Mouse (Mus musculus) lung, postnatal 10 days (tissue): ENCODE results near the gene Sik1.

Experiments
- DNase-seq: peaks from one replicate; pipeline ENCODE4 v3.0.0; 2021

Gene Sik1

DNA sequence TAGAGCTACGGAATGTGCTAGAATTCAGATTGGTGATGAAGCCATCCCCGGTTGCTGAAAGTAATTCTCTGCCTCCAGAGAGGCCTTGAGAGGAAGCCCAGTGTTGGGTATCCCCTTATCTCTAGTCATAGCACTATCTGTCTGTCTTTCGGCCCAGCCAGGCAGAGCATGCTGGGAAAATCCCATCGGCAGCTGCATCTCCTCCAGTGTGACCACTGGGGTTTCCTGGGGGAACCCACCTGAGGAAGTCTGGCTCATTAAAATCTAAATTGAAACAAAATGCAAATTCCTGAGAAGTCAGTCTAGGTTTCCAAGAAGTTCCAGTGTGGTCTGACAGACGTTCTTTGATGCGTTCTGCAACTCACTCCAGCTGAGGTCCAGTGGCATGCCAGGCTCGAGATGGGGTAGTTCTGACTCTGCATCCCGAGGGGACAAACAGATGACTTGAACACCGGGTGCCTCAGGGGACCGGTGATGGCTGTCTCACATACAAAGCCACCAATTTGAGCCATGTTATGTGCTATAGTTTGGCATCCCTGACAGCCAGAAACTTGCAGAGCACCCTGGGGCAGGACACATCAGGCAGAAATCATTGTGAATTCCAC lies 19.8 kb upstream of the Sik1 start:
- no peak for DNase-seq

DNA sequence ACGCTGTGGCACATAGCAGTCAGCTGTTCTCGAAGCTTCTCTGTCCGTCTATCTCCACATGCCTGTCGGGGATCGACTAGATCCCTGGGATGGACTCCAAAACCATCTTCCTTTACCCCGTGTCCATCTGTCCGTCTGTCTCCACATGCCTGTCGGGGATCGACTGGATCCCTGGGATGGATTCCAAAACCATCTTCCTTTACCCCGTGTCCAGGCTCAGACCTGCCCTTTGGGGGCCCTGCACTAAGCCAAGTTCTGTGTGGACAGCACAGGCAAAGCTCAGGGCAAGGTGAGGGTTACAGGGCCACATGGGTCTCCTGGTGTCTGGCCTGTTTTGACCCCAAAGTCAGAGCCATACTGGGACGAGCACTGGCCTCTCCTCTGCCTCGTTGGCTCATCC lies 19.1 kb upstream of the Sik1 start:
- no peak for DNase-seq

DNA sequence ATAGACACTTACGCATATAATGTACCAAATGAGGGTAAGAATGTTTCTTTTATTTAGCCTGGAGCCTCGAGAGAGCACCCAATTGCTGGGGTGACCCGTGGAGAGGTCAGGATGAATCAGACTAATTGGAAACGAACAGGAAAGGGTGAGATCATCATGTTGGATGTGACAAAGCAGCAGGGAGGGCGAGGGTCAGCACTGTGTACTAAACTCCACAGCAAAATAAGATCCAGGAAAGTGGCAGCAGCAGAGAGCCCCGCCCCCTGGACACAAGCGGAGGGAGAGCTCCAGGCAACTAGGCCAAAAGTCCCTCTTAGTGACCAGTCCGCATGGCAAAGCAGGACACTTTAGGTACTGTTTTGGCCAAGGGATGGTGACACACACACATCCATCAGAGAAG lies 18.4 kb upstream of the Sik1 start:
- DNase-seq = peak; percentile 88

DNA sequence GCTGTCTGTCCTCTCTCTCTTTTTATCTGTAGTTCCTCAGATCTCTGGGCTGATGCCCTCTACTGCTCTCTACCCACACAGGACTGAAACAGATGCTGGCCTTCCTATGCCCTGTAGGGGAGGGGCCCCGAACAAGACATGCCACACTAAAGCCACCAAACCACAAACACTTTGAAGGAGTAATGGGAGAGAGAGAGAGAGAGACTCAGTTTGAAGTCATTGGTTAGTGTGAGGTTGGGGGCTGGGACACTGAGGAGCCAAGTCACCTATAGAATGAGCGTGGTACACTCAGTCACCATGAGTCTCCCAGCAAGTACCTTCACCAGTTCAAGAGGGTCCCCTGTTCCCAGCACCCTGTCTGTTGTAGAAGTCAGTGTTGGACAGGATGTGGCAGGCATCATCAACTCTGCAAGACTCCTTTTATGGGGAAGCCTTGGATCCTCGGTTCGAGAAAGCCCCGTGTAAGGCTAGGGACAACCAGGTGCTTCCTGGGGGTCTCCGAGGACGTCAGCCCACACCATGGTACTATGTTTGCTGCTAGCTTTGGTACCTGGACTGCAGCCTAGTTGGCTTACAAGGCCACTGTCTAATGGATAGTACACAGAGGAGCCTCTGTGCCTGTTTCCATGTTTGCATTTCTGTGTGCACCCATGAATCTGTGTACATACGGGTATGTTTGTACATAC lies 17.7 kb upstream of the Sik1 start:
- no peak for DNase-seq

DNA sequence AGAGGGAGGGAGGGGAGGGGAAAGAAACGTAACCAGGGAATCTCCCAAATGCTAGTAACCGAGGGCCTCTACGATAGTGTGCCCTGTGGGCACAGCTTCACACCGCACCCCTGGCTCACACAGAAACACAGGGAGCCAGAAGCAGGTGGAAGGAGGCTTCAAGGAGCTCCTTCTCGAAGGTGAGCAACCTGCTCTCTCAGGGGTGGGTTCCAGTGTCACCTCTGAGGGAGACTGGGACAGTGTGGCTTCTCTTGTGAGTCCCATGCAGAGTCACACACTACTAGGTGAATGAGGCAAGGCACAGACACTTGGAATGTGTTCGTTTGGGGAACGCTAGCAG lies 17.2 kb upstream of the Sik1 start:
- no peak for DNase-seq

DNA sequence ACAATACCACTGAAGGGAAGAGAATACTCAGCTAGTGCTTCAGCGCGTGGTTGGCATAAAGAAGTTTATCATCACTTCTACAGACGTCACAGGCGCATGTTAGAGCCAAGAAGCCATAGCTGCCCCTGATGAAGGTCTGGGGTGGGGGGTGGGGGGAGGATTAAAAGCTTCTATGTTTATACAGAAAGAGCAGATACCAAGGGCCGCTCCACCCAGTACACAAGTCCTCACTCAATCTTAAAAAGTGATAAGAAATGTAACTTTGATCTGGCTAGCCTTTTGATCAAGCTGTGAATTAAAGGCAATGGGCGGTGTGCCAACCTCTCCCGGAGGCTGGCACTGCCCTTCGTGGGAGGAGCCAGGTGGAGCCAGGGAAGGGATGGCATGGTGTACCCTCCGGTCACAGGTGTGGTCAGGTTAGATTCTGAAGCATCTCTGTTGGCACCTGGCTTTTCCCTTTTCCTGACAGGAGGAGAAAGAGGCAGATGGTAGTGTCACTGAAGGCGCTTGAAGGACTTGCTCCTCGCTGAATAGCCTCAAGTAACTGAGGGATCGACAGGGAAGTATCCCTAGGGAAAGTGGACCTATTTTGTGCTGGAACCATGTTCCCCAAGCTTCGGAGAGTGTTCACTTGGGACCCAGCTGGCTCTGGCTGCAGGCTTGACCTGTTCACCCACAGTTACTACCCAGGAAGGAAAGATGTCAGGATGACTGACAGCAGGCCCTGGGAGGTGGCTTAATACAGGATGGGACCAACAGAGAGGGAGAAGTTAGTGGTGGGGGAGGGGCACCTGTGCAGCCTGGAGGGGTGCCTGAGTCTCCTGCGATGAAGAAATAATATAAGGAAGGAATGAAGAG lies 16.6 kb upstream of the Sik1 start:
- no peak for DNase-seq

DNA sequence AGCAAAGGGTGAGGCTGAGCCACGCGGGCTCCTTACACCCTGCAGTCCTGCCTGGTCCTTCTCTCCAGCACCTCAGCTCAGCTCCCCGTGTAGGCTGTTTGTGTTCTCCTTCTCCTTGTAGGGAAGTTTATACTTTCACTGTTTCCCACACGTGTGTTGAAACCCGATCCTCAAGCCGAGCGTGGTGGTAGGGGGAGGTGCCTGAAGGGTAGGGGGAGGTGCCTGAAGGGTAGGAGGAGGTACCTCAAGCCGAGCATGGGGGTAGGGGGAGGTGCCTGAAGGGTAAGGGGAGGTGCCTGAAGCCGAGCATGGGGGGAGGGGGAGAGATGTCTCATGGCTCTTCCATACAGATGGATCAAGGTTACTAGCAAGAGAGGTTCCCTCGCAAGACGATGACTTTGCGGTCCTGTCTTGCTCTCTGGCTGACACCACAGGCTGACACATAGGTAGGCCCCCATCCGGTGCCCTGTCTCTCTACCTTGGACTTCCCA lies 15.4 kb upstream of the Sik1 start:
- DNase-seq = no peak

DNA sequence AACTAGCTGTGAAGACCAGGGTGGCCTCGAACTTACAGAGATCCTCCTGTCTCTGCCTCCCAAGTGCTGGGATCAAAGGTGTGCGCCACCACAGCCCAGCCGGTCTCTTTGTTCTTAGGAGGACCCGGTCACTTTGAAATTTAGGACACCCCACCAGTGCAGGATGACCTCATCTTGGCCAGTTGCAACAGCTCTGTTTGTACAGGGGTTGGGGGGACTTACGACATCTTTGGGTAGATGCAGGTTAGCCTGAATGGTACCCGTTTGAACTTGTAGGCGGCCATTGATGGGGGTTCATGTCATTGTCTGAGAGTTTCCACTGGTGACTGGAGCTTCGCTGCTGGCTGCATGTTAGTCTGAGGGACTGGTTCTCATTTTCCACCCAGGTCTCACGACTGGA lies 14.8 kb upstream of the Sik1 start:
- DNase-seq = no peak

DNA sequence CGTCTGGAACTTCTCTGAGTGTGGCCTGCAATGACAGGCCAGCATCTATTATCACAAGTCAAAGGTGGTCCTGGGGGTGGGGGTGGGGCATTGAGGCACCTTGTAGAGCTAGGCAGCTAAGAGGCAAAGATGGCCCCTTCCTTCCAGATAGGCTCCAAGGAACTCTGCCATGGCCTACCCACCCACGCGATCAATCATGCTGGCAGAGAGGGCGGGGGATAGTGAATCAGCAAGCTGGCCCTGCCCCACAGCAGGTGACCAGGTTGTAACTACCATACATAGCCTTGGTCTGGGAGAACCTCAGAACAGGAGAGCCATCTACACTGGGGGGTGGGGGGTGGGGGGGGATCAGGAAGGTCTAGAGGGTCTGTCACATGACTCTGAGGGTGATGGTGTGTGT lies 12.5 kb upstream of the Sik1 start:
- DNase-seq = no peak

DNA sequence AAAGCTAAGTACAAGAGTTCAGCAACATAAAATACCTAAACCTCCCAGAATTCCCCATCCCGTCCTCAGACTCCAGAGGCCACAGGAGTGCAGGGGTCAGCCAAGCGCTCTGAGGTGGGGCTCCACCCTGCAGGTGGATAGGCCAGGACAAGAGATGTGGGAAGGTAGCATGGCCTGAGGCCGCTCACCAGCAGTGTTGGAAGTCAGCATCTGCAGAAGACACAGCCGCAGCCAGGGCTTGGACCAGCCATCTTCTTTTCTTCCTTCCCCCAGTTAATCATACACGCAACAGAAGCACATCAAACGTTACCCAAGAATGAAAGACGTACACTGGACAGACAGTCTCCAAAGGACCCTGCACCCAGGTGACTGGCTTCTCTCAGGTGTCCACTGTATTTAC lies 11.5 kb upstream of the Sik1 start:
- no peak for DNase-seq

DNA sequence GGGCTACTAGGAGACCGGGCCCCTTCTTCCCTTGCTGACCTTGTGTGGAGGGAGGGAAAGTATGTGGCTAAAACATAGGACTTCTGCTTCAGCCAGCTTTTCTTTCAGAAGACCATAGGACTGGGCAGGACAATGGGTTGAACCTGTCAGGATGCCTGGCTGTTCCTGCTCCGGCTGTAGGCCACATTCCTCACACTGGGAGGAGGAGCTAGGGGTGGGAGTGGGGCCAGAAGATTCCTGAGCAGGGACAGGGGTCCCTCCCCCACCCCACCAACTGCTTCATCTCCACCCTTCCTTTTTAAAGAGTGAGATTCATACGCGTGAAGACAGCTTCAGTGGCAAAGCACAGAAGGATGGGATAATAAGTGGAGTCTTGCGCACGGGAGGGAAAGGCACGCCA lies 10.0 kb upstream of the Sik1 start:
- DNase-seq = no peak

DNA sequence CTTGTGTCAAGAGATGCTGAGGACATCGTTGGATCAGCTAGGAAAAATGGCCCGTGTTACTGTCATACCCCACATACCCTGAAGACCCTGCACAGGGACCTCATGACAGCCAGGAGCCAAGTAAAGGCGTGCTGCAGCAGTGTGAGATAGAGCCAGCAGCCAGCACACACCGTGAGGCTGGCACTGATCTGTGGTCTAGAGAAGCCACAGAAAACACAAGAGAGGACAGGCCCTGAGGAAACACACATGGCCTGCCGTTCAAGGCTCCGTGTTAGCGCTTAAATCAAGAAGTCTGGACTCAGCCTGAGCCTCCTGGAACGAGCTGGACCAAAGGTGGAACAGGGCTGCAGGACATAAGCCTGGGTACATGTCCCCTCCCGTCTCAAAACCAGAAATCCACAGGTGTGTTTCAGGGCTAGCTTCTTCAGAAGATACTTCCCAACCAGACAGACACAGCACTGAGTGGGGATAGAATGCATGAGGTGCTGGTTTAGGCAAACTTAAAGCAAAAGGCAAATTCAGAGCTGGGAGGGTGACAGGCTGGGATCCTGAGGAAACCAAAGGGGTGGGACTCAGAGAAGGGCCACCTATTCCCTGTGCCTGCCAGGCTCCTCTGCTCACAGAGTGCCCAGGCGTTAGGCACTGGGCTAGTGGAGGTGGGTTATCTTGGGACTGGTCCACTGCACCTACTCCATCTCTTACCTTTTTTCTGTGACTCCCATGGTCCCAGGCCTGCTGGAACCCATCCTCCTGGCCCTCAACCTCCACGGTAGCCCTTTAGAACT lies 9.3 kb upstream of the Sik1 start:
- no peak for DNase-seq

DNA sequence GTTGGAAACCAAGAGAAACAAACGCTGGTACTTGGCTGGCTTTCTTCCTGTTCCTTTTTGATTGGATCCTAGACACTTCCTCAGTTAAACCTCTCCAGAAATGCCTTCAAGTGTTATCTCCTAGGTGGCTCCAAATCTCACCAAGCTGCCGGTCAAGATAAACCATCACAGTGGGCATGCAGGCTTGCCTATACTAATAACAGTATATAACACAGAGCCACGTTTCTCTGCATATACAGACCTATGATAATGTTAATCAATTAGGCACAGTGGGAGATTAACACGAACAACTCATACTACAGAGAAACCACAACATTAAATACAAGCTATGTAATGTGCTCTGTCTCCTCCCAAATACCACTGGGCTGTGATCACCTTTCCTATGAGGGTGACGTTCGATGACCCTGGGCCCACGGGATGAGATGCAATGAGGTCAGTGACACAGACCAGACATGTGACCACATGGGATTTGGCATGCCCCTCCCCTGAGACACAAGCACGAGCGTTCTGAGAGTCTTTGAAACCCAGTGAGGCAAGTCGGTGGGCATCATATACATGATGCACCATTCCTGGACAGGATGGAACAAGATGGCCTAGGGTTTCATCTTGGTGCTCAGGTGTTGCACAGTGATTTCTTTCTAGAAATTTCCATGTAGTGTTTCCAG lies 7.7 kb upstream of the Sik1 start:
- DNase-seq = no peak

DNA sequence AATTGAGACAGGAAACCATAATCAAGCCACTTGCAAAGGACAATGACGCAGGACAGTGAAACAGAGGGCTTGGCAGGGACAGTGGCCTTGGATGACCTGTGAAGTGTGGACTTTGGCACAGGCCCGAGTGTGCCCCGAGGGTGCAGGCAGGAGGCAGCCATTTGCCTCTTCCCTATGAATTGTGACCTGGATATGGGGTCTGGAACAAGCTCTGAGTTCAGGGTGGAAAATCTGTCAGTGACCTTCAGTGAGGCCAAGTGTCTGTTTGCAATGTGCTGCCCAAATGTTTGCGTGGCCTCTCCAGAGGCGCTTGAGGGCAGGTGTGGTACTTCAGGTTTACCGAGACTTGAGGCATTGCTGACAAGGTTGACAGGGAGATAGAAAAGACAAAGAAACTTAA lies 6.5 kb upstream of the Sik1 start:
- DNase-seq = peak; percentile 51

DNA sequence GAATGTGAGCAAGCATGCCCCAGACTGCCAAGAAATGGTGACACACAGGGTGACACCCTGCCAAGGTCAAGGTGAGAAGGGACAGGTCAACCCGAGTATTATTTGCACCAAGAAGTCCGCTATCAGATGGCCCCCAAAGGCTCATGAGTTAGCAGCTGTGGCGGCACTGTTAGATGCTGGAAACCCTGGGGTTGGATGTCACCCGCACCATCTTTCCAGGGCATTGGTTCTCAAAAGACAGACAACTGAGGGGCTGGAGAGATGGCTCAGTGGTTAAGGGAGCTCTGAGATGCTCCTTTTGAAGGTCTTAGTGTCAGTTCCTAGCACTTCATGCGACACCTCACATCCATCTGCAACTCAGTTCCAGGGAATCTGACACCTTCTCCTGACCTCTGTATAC lies 6.1 kb upstream of the Sik1 start:
- DNase-seq = no peak

DNA sequence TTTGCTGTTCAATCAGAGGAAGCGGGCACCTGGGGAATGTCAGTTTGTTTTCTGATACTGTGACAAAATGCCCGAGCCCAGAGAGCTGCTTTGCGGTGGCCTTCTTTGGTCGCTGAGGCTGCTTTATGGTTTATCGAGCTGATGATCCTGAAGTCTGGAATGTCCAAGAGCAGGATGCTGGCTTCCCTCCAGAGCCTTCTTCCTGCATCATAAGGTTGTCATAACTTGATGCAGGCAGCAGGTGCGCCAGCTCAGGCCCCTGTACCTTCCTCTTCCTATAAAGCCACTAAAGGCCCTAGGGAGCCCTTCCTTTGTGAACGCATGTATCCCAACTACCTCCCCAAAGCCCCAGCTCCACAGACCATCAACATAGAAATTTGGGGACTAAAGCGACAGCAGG lies 5.3 kb upstream of the Sik1 start:
- no peak for DNase-seq

DNA sequence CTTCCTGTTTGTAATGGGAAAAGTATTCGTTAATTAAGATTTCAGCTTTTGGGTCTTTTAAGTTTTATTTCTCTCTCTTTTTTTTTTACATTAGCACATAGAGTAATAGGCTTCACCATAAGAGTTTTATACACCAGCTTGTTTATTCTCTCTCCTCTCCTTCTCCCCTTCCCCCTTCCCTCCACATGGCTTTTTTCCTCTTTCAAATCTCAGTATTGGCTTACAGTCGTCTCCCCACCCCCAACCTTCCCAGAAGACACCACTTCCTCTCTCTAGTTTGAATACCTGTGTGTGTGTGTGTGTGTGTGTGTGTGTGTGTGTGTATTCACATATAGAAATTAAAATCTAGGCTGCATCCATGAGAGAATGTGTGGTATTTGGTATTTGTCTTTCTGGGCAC lies 3.8 kb upstream of the Sik1 start:
- no peak for DNase-seq

DNA sequence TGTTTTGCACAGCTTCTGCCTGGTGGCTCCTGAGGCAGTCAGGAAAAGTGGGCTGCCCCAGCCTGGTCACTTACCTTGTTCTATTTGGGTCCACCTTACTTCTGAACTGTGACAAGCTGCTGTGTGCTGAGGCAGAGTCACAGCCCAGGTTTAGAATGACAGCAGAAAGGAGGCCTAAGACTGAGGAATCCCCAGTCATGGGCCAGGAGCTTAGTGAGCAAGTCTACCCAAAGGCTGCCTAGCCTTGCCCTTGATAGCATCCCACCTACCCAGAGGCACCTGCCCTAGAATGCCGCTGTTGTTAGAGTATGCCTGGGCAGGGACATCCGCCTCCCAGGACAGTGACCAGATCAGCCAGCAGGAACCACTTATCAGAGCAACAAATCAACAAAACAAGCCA lies 3.2 kb upstream of the Sik1 start:
- no peak for DNase-seq

DNA sequence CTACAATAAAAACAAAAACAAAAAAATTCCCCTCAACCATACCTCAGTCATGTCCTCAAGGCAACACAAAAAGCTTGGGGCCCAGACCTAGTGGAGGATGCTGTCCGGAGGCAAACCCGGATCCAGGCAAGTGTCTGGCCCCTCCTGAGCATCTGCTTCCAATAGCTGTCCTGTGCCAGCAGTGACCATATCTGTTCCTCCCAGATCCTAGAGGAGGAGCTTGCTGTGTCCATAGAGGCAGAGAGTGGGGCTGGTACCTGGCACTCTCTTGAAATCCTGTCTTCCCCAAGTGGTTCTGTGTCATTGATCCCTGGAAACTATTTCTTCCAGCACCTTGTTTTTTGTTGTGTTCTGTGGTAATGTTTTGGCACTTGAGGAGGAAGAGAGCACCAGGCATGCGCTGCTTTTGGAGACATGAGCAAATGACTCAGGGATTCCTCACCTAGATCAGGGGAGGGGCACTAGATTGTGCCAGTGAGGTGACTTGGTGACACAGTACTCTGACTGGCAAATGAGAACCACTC lies 2.4 kb upstream of the Sik1 start:
- no peak for DNase-seq

DNA sequence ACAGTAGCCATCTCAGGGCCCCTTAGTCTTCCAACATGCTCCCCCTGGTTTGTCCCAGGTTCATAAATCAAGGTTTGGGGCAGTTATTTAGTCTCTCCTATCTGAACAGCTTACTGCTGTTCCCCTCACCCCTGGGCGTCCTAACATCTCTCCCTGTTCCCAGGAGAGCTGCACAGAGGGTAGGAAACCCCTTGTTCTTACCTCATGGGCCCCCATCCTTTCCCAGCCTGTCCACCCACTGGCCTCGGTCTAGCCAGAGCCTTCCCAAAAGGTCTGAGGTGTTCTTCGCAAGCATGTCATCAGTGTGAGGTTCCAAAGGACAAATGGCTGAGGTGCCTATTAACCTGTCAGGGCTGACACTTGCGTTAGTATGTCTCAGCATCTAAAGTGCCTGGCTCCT lies 1.6 kb upstream of the Sik1 start:
- DNase-seq = no peak

DNA sequence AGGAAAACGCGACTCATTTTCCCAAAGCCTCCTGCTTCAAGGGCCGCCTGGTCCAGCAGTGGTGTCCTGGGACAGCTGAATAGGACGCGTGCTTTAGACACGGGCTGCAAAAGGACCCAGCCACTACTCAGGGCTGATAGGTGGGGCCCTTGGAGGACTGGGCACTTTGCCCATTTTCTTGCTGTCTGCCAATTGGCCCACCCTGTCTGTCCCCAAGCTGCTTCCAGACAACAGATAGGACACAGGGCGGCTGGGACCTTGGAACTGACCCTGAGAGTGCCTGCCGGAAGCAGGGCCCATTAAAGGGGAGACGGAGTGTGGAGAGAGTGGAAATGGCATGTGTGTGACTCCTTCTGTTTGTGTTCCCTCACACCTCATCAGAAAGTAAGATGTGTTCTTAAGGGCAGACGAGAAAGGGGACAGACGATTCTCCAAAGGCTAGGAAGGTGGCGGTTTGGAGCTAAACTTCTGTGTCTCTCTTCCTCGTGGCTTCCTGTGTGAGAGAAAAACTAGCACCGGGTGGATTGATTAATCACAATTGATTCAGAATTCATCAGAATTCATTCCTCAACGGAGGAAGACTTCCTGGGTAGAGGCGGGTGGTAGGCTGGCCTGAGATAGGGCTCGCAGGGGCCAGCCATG lies 1.0 kb upstream of the Sik1 start:
- DNase-seq = peak; percentile 93
